Comparison of ENCODE assay signal across 25 mouse cellular contexts in the genomic region with DNA sequence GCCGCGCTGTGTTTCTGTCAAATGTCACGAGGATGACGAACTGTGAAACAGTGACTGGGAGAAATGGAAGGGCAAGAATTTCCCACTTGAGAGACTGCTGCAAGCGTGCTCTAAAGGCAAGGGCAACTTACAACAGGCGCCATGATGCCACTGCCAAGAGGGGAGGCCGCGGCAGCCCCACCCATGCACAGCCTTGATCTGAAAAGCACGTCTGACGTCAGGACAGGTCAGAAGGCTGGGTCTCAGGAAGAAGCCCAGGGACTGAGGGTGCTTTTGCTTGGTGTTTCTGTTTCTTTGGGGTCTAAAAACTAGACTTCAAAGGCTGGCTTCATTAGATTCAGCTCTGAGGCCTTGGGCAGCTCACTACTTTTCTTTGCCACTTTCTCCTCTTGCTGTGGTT.
DNase-seq lines count a peak whose midpoint lies in the region; ATAC-seq and TF ChIP-seq lines count a peak whose summit lies in the region.
"Had no signal": no experiment of that assay in that cellular context is flagged by ENCODE, and none has a peak within 500 bp of the region (broad histone marks: within the 10 kb centered on the region; RNA-seq: fewer than 3 reads in every experiment).

No protein-coding gene starts in this region.

- no peaks in the 10 kb centered on the region for H3K27me3 ChIP-seq in heart, embryonic 10.5 days (ENCODE audit: insufficient read depth, poor library complexity, severe bottlenecking)
- H3K27me3 ChIP-seq in limb, embryonic 12.5 days: peaks cover 17% of the 10 kb centered on the region
- H3K27me3 ChIP-seq in stomach, postnatal 0 days (ENCODE audit: control insufficient read depth, insufficient read depth, low read length): no peaks in the 10 kb centered on the region
- H3K27me3 ChIP-seq in midbrain, embryonic 16.5 days (ENCODE audit: control insufficient read depth, insufficient read depth, low read depth, low read length): no peaks in the 10 kb centered on the region
- H3K27me3 ChIP-seq: forebrain, embryonic 15.5 days; hindbrain, embryonic 13.5 days; liver, embryonic 13.5 days; midbrain, embryonic 15.5 days had no signal

- peak; percentile 25 for DNase-seq in adrenal gland, adult 2 months
- DNase-seq in adrenal gland, adult 18-20 months (ENCODE audit: low spot score in 2 of 2): no peak
- DNase-seq in heart, embryonic 10.5 days (ENCODE audit: low spot score): no peak
- no peak for DNase-seq in heart, postnatal 25 days (ENCODE audit: low spot score)
- peak; percentile 52 for DNase-seq in ZHBTc4 (ENCODE audit: low read depth, low spot score)
- DNase-seq in stomach, postnatal 0 days (ENCODE audit: low spot score): no peak
- DNase-seq: cerebellum, adult 2 months; cerebellum, postnatal 14 days; gastrocnemius, postnatal 25 days; heart, adult 11 months; heart, postnatal 4 days; kidney, adult 9 months; kidney, postnatal 10 days; liver, embryonic 13.5 days; lung, adult 18-20 months; lung, postnatal 14 days; right cerebral cortex, postnatal 4 days had no signal

- peak overlapping the region; percentile 44 for H3K27ac ChIP-seq in heart, embryonic 10.5 days
- H3K27ac ChIP-seq in limb, embryonic 12.5 days: 0 out of 2 replicates have a peak overlapping the region, but pooled peaks have one; percentile 42
- H3K27ac ChIP-seq in stomach, postnatal 0 days (replicated peaks): no peak overlapping the region
- no peak overlapping the region for H3K27ac ChIP-seq in midbrain, embryonic 16.5 days (ENCODE audit: low read length)
- H3K27ac ChIP-seq: forebrain, embryonic 15.5 days; hindbrain, embryonic 13.5 days; liver, embryonic 13.5 days; midbrain, embryonic 15.5 days had no signal

- no peak for ATAC-seq in limb, embryonic 12.5 days (ENCODE audit: insufficient number of reproducible peaks, insufficient read depth, low FRiP score, low TSS enrichment, low read depth)
- ATAC-seq in stomach, postnatal 0 days (ENCODE audit: low FRiP score, low TSS enrichment): no peak
- no peak for ATAC-seq in midbrain, embryonic 16.5 days
- ATAC-seq: forebrain, embryonic 15.5 days; intestine, embryonic 16.5 days; midbrain, embryonic 15.5 days had no signal

- TF ChIP-seq EP300 in stomach, postnatal 0 days (optimal IDR thresholded peaks at IDR 0.05): no peak

- no peak overlapping the region for H3K9ac ChIP-seq in limb, embryonic 12.5 days (replicated peaks)
- H3K9ac ChIP-seq in stomach, postnatal 0 days (ENCODE audit: low read length): no peak overlapping the region
- no peak overlapping the region for H3K9ac ChIP-seq in midbrain, embryonic 16.5 days (ENCODE audit: low read depth, low read length)
- H3K9ac ChIP-seq: forebrain, embryonic 15.5 days; hindbrain, embryonic 13.5 days; liver, embryonic 13.5 days; midbrain, embryonic 15.5 days had no signal

- H3K36me3 ChIP-seq in heart, embryonic 10.5 days: no peaks in the 10 kb centered on the region
- H3K36me3 ChIP-seq in limb, embryonic 12.5 days: peaks cover under 1% of the 10 kb centered on the region; the same call in 1 of the 2 replicates
- no peaks in the 10 kb centered on the region for H3K36me3 ChIP-seq in stomach, postnatal 0 days (ENCODE audit: control insufficient read depth, insufficient read depth, low read length)
- H3K36me3 ChIP-seq in midbrain, embryonic 16.5 days (ENCODE audit: control insufficient read depth, insufficient read depth, low read length): no peaks in the 10 kb centered on the region
- H3K36me3 ChIP-seq: forebrain, embryonic 15.5 days; hindbrain, embryonic 13.5 days; liver, embryonic 13.5 days; midbrain, embryonic 15.5 days had no signal

- H3K4me2 ChIP-seq in limb, embryonic 12.5 days: peak overlapping the region; percentile 15; the same call in 1 of the 2 replicates
- H3K4me2 ChIP-seq in stomach, postnatal 0 days (replicated peaks; ENCODE audit: low read depth): no peak overlapping the region
- no peak overlapping the region for H3K4me2 ChIP-seq in midbrain, embryonic 16.5 days (ENCODE audit: low read length)
- H3K4me2 ChIP-seq: forebrain, embryonic 15.5 days; heart, embryonic 11.5 days; hindbrain, embryonic 13.5 days; liver, embryonic 13.5 days; midbrain, embryonic 15.5 days had no signal

- intact Hi-C loops in heart, postnatal 25 days (cut with DNase I): no loop called here

- H3K9me3 ChIP-seq in heart, embryonic 10.5 days: no peaks in the 10 kb centered on the region
- no peaks in the 10 kb centered on the region for H3K9me3 ChIP-seq in limb, embryonic 12.5 days
- H3K9me3 ChIP-seq in stomach, postnatal 0 days (ENCODE audit: control insufficient read depth, low read length): no peaks in the 10 kb centered on the region
- no peaks in the 10 kb centered on the region for H3K9me3 ChIP-seq in midbrain, embryonic 16.5 days (replicated peaks; ENCODE audit: control insufficient read depth, low read length, poor library complexity, severe bottlenecking)
- H3K9me3 ChIP-seq: forebrain, embryonic 15.5 days; hindbrain, embryonic 13.5 days; liver, embryonic 13.5 days; midbrain, embryonic 15.5 days had no signal

- H3K4me3 ChIP-seq in heart, embryonic 10.5 days: no peak overlapping the region
- H3K4me3 ChIP-seq in limb, embryonic 12.5 days (replicated peaks): no peak overlapping the region
- H3K4me3 ChIP-seq in stomach, postnatal 0 days (ENCODE audit: low read depth, low read length): no peak overlapping the region
- no peak overlapping the region for H3K4me3 ChIP-seq in midbrain, embryonic 16.5 days (ENCODE audit: low read depth, low read length)
- H3K4me3 ChIP-seq: erythroblast, embryonic 14.5 days; forebrain, embryonic 15.5 days; hindbrain, embryonic 13.5 days; liver, embryonic 13.5 days; midbrain, embryonic 15.5 days had no signal

- peaks cover 25% of the 10 kb centered on the region for H3K4me1 ChIP-seq in heart, embryonic 10.5 days
- H3K4me1 ChIP-seq in limb, embryonic 12.5 days (replicated peaks): peaks cover 64% of the 10 kb centered on the region
- no peaks in the 10 kb centered on the region for H3K4me1 ChIP-seq in stomach, postnatal 0 days (replicated peaks; ENCODE audit: control insufficient read depth, insufficient read depth)
- no peaks in the 10 kb centered on the region for H3K4me1 ChIP-seq in midbrain, embryonic 16.5 days (ENCODE audit: control insufficient read depth, insufficient read depth, low read length)

- no peak for TF ChIP-seq CTCF in stomach, postnatal 0 days (IDR thresholded peaks at IDR 0.05; ENCODE audit: low read depth)

- WGBS in heart, embryonic 10.5 days: 60% methylated on average over 10 of the region's 10 CpGs
- WGBS in limb, embryonic 12.5 days: 41% methylated on average over 10 of the region's 10 CpGs
- 70% methylated on average over 10 of the region's 10 CpGs for WGBS in stomach, postnatal 0 days
- 82% methylated on average over 10 of the region's 10 CpGs for WGBS in midbrain, embryonic 16.5 days

Comparison
In these comparisons a context has a peak if more than half of its experiments do, and no peak if none do; other contexts are left out.
1. DNase-seq: peak in adrenal gland, adult 2 months (single experiment) and ZHBTc4 (single experiment); none in adrenal gland, adult 18-20 months (0 of 2), heart, embryonic 10.5 days (single experiment), heart, postnatal 25 days (single experiment) and stomach, postnatal 0 days (single experiment).
2. H3K27ac ChIP-seq: peak in heart, embryonic 10.5 days (single experiment) and limb, embryonic 12.5 days (single experiment); none in stomach, postnatal 0 days (single experiment) and midbrain, embryonic 16.5 days (single experiment).